Mouse (Mus musculus): Measurements from ENCODE around the gene Amz1. TPM values are rescaled to one million over a fixed set of nuclear protein-coding genes. Genes with fewer than 3 reads are reported as not detected.
A peak's percentile ranks its signal among the peaks of the same experiment; 100 is the strongest.

The Amz1 gene
- polyA plus RNA-seq, 1 experiment = 9.3 TPM

GRCm38 (mm10) chr5:140736166-140736565 is 12.2 kb downstream of the Amz1 start:
- Histone ChIP-seq H3K4me3 (ENCODE audit: insufficient read depth, low read length) (peak overlapping the region; percentile 10; the same call in 1 of the 2 replicates), H3K4me1 (ENCODE audit: control insufficient read depth, insufficient read depth, low read length) (peaks cover 4% of the 10 kb centered on the region), H3K27ac (ENCODE audit: insufficient read depth, low read length) (no peak overlapping the region)
- no peak for TF ChIP-seq POLR2A (IDR thresholded peaks at IDR 0.05; ENCODE audit: extremely low read depth, insufficient read depth, low read length)

- Histone ChIP-seq H3K4me3 (ENCODE audit: insufficient read depth, low read length) (no peak overlapping the region), H3K27ac (ENCODE audit: insufficient read depth, low read length) (no peak overlapping the region), H3K4me1 (ENCODE audit: control insufficient read depth, insufficient read depth, low read length) (peaks cover 4% of the 10 kb centered on the region)
- TF ChIP-seq CTCF (IDR thresholded peaks at IDR 0.05; ENCODE audit: extremely low read depth, insufficient read depth, low read length) (no peak), POLR2A (IDR thresholded peaks at IDR 0.05; ENCODE audit: extremely low read depth, insufficient read depth, low read length) (no peak)
Measured at GRCm38 (mm10) chr5:140739813-140740212, 15.9 kb downstream of the Amz1 start.

- Histone ChIP-seq H3K27ac (ENCODE audit: insufficient read depth, low read length) (no peak overlapping the region), H3K4me3 (ENCODE audit: insufficient read depth, low read length) (no peak overlapping the region), H3K4me1 (ENCODE audit: control insufficient read depth, insufficient read depth, low read length) (peaks cover 4% of the 10 kb centered on the region)
- no peak for TF ChIP-seq POLR2A (IDR thresholded peaks at IDR 0.05; ENCODE audit: extremely low read depth, insufficient read depth, low read length)
- TF ChIP-seq CTCF (IDR thresholded peaks at IDR 0.05; ENCODE audit: extremely low read depth, insufficient read depth, low read length) = no peak
Measured at GRCm38 (mm10) chr5:140741040-140741439, 17.1 kb downstream of the Amz1 start.

GRCm38 (mm10) chr5:140741877-140742276 is 17.9 kb downstream of the Amz1 start:
- Histone ChIP-seq H3K4me1 (ENCODE audit: control insufficient read depth, insufficient read depth, low read length) (peaks cover 4% of the 10 kb centered on the region), H3K4me3 (ENCODE audit: insufficient read depth, low read length) (no peak overlapping the region), H3K27ac (ENCODE audit: insufficient read depth, low read length) (no peak overlapping the region)
- TF ChIP-seq CTCF (IDR thresholded peaks at IDR 0.05; ENCODE audit: extremely low read depth, insufficient read depth, low read length) = no peak; the same call in 1 of the 2 replicates
- TF ChIP-seq POLR2A (IDR thresholded peaks at IDR 0.05; ENCODE audit: extremely low read depth, insufficient read depth, low read length) = no peak

GRCm38 (mm10) chr5:140743706-140744131 is 19.8 kb downstream of the Amz1 start:
- H3K4me1 ChIP-seq (ENCODE audit: control insufficient read depth, insufficient read depth, low read length) = peaks cover 4% of the 10 kb centered on the region
- H3K27ac ChIP-seq (ENCODE audit: insufficient read depth, low read length) = no peak overlapping the region
- no peak overlapping the region for H3K4me3 ChIP-seq (ENCODE audit: insufficient read depth, low read length)
- TF ChIP-seq POLR2A (IDR thresholded peaks at IDR 0.05; ENCODE audit: extremely low read depth, insufficient read depth, low read length) (no peak), CTCF (IDR thresholded peaks at IDR 0.05; ENCODE audit: extremely low read depth, insufficient read depth, low read length) (no peak)

- no peaks in the 10 kb centered on the region for H3K4me1 ChIP-seq (ENCODE audit: control insufficient read depth, insufficient read depth, low read length)
- H3K4me3 ChIP-seq (ENCODE audit: insufficient read depth, low read length) = no peak overlapping the region
- H3K27ac ChIP-seq (ENCODE audit: insufficient read depth, low read length) = no peak overlapping the region
Measured at GRCm38 (mm10) chr5:140748425-140748824, 24.5 kb downstream of the Amz1 start.

GRCm38 (mm10) chr5:140749062-140749875 is 25.3 kb downstream of the Amz1 start:
- no peak for TF ChIP-seq POLR2A (IDR thresholded peaks at IDR 0.05; ENCODE audit: extremely low read depth, insufficient read depth, low read length)
- TF ChIP-seq CTCF (IDR thresholded peaks at IDR 0.05; ENCODE audit: extremely low read depth, insufficient read depth, low read length) = peak; percentile 76
- Histone ChIP-seq H3K27ac (ENCODE audit: insufficient read depth, low read length) (no peak overlapping the region), H3K4me3 (ENCODE audit: insufficient read depth, low read length) (no peak overlapping the region), H3K4me1 (ENCODE audit: control insufficient read depth, insufficient read depth, low read length) (no peaks in the 10 kb centered on the region)

More at GRCm38 (mm10) chr5:140748425-140748824, 24.5 kb downstream of the Amz1 start:
- TF ChIP-seq CTCF (IDR thresholded peaks at IDR 0.05; ENCODE audit: extremely low read depth, insufficient read depth, low read length) = no peak

- H3K27ac ChIP-seq (ENCODE audit: insufficient read depth, low read length) = no peak overlapping the region
- TF ChIP-seq POLR2A (IDR thresholded peaks at IDR 0.05; ENCODE audit: extremely low read depth, insufficient read depth, low read length) = no peak
- TF ChIP-seq CTCF (IDR thresholded peaks at IDR 0.05; ENCODE audit: extremely low read depth, insufficient read depth, low read length) = peak; percentile 57
Measured at GRCm38 (mm10) chr5:140750925-140751324, 27.0 kb downstream of the Amz1 start.

GRCm38 (mm10) chr5:140752041-140752440 is 28.1 kb downstream of the Amz1 start:
- Histone ChIP-seq H3K4me3 (ENCODE audit: insufficient read depth, low read length) (no peak overlapping the region), H3K4me1 (ENCODE audit: control insufficient read depth, insufficient read depth, low read length) (peaks cover 2% of the 10 kb centered on the region; the same call in 1 of the 2 replicates), H3K27ac (ENCODE audit: insufficient read depth, low read length) (no peak overlapping the region)
- TF ChIP-seq POLR2A (IDR thresholded peaks at IDR 0.05; ENCODE audit: extremely low read depth, insufficient read depth, low read length) = no peak
- TF ChIP-seq CTCF (IDR thresholded peaks at IDR 0.05; ENCODE audit: extremely low read depth, insufficient read depth, low read length) = no peak

More at GRCm38 (mm10) chr5:140750925-140751324, 27.0 kb downstream of the Amz1 start:
- Histone ChIP-seq H3K4me1 (ENCODE audit: control insufficient read depth, insufficient read depth, low read length) (no peaks in the 10 kb centered on the region), H3K4me3 (ENCODE audit: insufficient read depth, low read length) (no peak overlapping the region)

GRCm38 (mm10) chr5:140752639-140753038 is 28.7 kb downstream of the Amz1 start:
- TF ChIP-seq CTCF (IDR thresholded peaks at IDR 0.05; ENCODE audit: extremely low read depth, insufficient read depth, low read length) = 0 out of 2 replicates have a peak, but pooled peaks have one; percentile 24
- TF ChIP-seq POLR2A (IDR thresholded peaks at IDR 0.05; ENCODE audit: extremely low read depth, insufficient read depth, low read length) = no peak

More at GRCm38 (mm10) chr5:140752639-140753038, 28.7 kb downstream of the Amz1 start:
- peaks cover 2% of the 10 kb centered on the region; the same call in 1 of the 2 replicates for H3K4me1 ChIP-seq (ENCODE audit: control insufficient read depth, insufficient read depth, low read length)
- H3K4me3 ChIP-seq (ENCODE audit: insufficient read depth, low read length) = no peak overlapping the region
- H3K27ac ChIP-seq (ENCODE audit: insufficient read depth, low read length) = no peak overlapping the region

Data from cortical plate, adult 2 months (tissue).